Mouse (Mus musculus): Measurements from ENCODE around the gene Tspan33. TPM values are rescaled to one million over a fixed set of nuclear protein-coding genes. Genes with fewer than 3 reads are reported as not detected.

The Tspan33 gene
- total RNA-seq, 1 experiment: 5.7 TPM

DNA sequence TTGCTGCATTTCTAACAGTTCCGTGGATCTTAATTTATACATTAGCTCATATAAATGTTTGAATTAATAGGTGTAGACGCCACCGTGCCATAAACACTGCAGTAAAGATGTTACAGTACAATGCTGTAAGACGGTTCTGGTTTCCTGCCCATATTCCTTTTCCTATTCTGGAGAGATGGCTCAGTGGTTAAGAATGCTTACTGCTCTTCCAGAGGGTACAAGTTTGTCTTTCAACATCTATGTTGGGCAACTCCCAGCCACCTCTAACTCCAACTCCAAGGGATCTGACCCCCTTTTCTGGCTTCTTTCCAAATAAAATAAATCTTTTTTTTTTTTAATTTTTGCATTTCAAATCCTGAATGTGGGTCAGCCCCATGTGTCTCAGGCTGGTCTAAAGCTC is 9.3 kb upstream of the Tspan33 start:
- Histone ChIP-seq H3K4me3 (ENCODE audit: insufficient read depth in 1 of 2, low read depth in 1 of 2, low read length in 2 of 2, poor library complexity in 1 of 2, severe bottlenecking in 1 of 2) (no peak overlapping the region), H3K9ac (ENCODE audit: insufficient read depth, low read depth, low read length, poor library complexity, severe bottlenecking) (no peak overlapping the region), H3K36me3 (ENCODE audit: control insufficient read depth, insufficient read depth, low read length, poor library complexity, severe bottlenecking) (no peaks in the 10 kb centered on the region), H3K9me3 (ENCODE audit: control insufficient read depth, insufficient read depth, low read depth, low read length) (no peaks in the 10 kb centered on the region), H3K4me1 (ENCODE audit: control insufficient read depth in 2 of 2, insufficient read depth in 2 of 2, low read length in 2 of 2, poor library complexity in 1 of 2) (no peaks in the 10 kb centered on the region), H3K27ac (ENCODE audit: insufficient read depth, low read depth, low read length, poor library complexity, severe bottlenecking) (no peak overlapping the region)
- in situ Hi-C loops (cut with MboI; ENCODE audit: low sequenced_read_pairs in 2 of 2, unreplicated experiment in 2 of 2): no loop called here
- no peak for TF ChIP-seq HCFC1 (IDR thresholded peaks at IDR 0.05; ENCODE audit: borderline replicate concordance, insufficient read depth, low read length)
- TF ChIP-seq ZC3H11A (IDR thresholded peaks at IDR 0.05; ENCODE audit: borderline replicate concordance, low read depth, low read length): no peak
- no peak for TF ChIP-seq CHD2 (IDR thresholded peaks at IDR 0.05; ENCODE audit: low read depth, low read length)
- no peak for TF ChIP-seq MAFK (IDR thresholded peaks at IDR 0.05; ENCODE audit: insufficient read depth, low read depth, low read length)
- no peak for TF ChIP-seq ZNF384 (IDR thresholded peaks at IDR 0.05; ENCODE audit: low read depth, low read length)
- DNase-seq (ENCODE audit: low read depth, low spot score): no peak

DNA sequence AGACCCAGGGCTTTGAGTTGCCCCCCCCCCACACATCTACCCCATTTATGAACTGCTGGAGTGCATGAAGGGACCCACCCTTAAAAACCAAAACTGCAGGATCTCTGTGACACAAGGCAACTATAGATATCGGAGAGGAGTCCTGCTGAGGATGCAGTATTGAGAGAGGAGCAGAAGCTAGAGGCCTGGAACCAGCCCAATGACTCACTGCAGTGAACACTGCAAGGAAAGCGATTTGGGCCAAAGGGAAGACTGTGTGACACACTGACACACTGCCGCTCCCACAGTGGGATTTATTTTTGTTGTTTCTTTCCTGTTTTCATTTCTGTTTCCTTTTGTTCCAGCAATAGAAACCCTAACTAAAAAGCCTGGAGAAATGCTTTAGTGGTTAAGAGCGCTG is 8.1 kb upstream of the Tspan33 start:
- no peak overlapping the region for H3K4me3 ChIP-seq (ENCODE audit: insufficient read depth in 1 of 2, low read depth in 1 of 2, low read length in 2 of 2, poor library complexity in 1 of 2, severe bottlenecking in 1 of 2)
- no peak for TF ChIP-seq CHD2 (IDR thresholded peaks at IDR 0.05; ENCODE audit: low read depth, low read length)
- no peak for TF ChIP-seq ZC3H11A (IDR thresholded peaks at IDR 0.05; ENCODE audit: borderline replicate concordance, low read depth, low read length)
- no peak for TF ChIP-seq HCFC1 (IDR thresholded peaks at IDR 0.05; ENCODE audit: borderline replicate concordance, insufficient read depth, low read length)
- no peak for TF ChIP-seq ZNF384 (IDR thresholded peaks at IDR 0.05; ENCODE audit: low read depth, low read length)
- TF ChIP-seq MAFK (IDR thresholded peaks at IDR 0.05; ENCODE audit: insufficient read depth, low read depth, low read length): no peak
- no peak overlapping the region for H3K27ac ChIP-seq (ENCODE audit: insufficient read depth, low read depth, low read length, poor library complexity, severe bottlenecking)
- DNase-seq (ENCODE audit: low read depth, low spot score): no peak
- no peaks in the 10 kb centered on the region for H3K9me3 ChIP-seq (ENCODE audit: control insufficient read depth, insufficient read depth, low read depth, low read length)
- H3K4me1 ChIP-seq (ENCODE audit: control insufficient read depth in 2 of 2, insufficient read depth in 2 of 2, low read length in 2 of 2, poor library complexity in 1 of 2): no peaks in the 10 kb centered on the region
- H3K9ac ChIP-seq (ENCODE audit: insufficient read depth, low read depth, low read length, poor library complexity, severe bottlenecking): no peak overlapping the region
- in situ Hi-C loops (cut with MboI; ENCODE audit: low sequenced_read_pairs in 2 of 2, unreplicated experiment in 2 of 2): no loop called here
- no peaks in the 10 kb centered on the region for H3K36me3 ChIP-seq (ENCODE audit: control insufficient read depth, insufficient read depth, low read length, poor library complexity, severe bottlenecking)

DNA sequence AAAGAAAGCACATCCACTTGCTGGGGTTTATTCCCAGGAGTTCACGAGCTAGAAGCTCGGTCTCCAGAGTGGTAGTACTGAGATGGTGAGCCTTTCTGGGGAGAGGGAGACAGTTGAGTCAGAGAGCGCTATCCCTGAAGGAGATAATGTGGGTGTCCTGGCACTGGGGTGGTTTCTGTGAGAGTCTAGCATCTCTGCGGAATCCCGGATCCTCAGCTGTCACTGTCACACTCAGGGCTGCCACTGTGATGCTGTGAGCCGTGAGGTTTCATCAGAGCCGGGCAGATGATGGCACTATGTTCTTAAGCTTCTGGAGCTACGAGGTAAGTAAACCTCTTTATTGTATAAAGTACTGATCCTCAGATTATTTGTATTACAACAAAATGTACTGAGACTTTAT is 4.6 kb upstream of the Tspan33 start:
- Histone ChIP-seq H3K27ac (ENCODE audit: insufficient read depth, low read depth, low read length, poor library complexity, severe bottlenecking) (no peak overlapping the region), H3K36me3 (ENCODE audit: control insufficient read depth, insufficient read depth, low read length, poor library complexity, severe bottlenecking) (no peaks in the 10 kb centered on the region), H3K4me1 (ENCODE audit: control insufficient read depth in 2 of 2, insufficient read depth in 2 of 2, low read length in 2 of 2, poor library complexity in 1 of 2) (no peaks in the 10 kb centered on the region), H3K4me3 (ENCODE audit: insufficient read depth in 1 of 2, low read depth in 1 of 2, low read length in 2 of 2, poor library complexity in 1 of 2, severe bottlenecking in 1 of 2) (no peak overlapping the region), H3K9ac (ENCODE audit: insufficient read depth, low read depth, low read length, poor library complexity, severe bottlenecking) (no peak overlapping the region), H3K9me3 (ENCODE audit: control insufficient read depth, insufficient read depth, low read depth, low read length) (no peaks in the 10 kb centered on the region)
- in situ Hi-C loops (cut with MboI; ENCODE audit: low sequenced_read_pairs in 2 of 2, unreplicated experiment in 2 of 2): no loop called here
- DNase-seq (ENCODE audit: low read depth, low spot score): no peak
- TF ChIP-seq HCFC1 (IDR thresholded peaks at IDR 0.05; ENCODE audit: borderline replicate concordance, insufficient read depth, low read length) (no peak), CHD2 (IDR thresholded peaks at IDR 0.05; ENCODE audit: low read depth, low read length) (no peak)

DNA sequence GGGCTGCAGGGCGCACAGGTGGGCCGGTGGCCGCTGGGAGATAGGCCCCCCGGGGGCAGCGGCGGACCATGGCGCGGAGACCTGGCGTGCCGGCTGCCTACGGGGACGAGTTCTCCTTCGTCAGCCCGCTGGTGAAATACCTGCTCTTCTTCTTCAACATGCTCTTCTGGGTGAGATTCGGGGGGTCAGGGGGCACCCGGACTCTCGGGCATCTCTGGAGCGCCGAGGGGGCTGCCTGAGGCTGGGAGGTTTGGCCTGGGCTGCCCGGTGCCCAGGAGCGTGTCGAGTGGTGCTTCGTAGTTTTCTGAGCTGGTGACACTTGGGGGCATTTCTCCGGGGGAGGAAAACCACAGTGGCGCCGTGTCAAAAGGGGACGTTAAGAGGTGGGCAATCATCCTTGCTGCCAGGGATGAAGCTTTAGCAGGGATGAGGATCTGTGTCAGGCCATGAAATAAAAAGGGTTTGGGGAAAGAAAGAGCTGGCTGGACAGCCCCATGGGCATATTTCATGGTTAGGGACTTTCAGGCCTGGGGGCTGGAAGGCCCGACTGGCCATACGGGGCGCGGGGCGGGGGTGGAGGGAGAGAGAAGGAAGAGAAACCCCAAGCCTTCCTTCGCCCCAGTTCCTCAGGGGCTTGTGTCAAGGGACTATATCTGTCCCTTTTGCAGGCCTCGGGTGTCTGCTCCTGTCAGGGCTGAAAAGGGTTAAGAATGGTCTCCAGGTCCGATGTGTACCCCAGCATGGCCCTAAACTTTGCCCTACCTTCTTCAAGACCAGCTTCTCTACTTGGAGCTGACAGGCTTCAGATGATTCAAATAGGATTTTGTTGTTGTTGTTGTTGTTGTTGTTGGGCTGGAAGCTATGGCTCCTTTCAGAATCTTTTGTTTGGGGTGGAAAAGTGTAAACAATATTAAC is 610 bp downstream of the Tspan33 start:
- Histone ChIP-seq H3K9me3 (ENCODE audit: control insufficient read depth, insufficient read depth, low read depth, low read length) (no peaks in the 10 kb centered on the region), H3K27ac (ENCODE audit: insufficient read depth, low read depth, low read length, poor library complexity, severe bottlenecking) (no peak overlapping the region), H3K4me1 (ENCODE audit: control insufficient read depth in 2 of 2, insufficient read depth in 2 of 2, low read length in 2 of 2, poor library complexity in 1 of 2) (no peaks in the 10 kb centered on the region), H3K36me3 (ENCODE audit: control insufficient read depth, insufficient read depth, low read length, poor library complexity, severe bottlenecking) (no peaks in the 10 kb centered on the region), H3K4me3 (ENCODE audit: insufficient read depth in 1 of 2, low read depth in 1 of 2, low read length in 2 of 2, poor library complexity in 1 of 2, severe bottlenecking in 1 of 2) (peak overlapping the region; percentile 78), H3K9ac (ENCODE audit: insufficient read depth, low read depth, low read length, poor library complexity, severe bottlenecking) (peak overlapping the region; percentile 58)
- no peak for DNase-seq (ENCODE audit: low read depth, low spot score)
- TF ChIP-seq HCFC1 (IDR thresholded peaks at IDR 0.05; ENCODE audit: borderline replicate concordance, insufficient read depth, low read length) (no peak), CHD2 (IDR thresholded peaks at IDR 0.05; ENCODE audit: low read depth, low read length) (no peak), ZC3H11A (IDR thresholded peaks at IDR 0.05; ENCODE audit: borderline replicate concordance, low read depth, low read length) (no peak), MAFK (IDR thresholded peaks at IDR 0.05; ENCODE audit: insufficient read depth, low read depth, low read length) (no peak), ZNF384 (IDR thresholded peaks at IDR 0.05; ENCODE audit: low read depth, low read length) (no peak)
- in situ Hi-C loops (cut with MboI; ENCODE audit: low sequenced_read_pairs in 2 of 2, unreplicated experiment in 2 of 2): no loop called here
